Mouse (Mus musculus): ENCODE results near the gene Olfr1416.
A peak's percentile ranks its signal among the peaks of the same experiment; 100 is the strongest.
"Not testable (repeated sequence)": the region's sequence is repeated elsewhere in the genome, so short reads cannot be mapped to it uniquely, and the experiment has no call there.

Olfr1416 gene

GRCm38 (mm10) chr1:92485013-92485412, at the start of gene Olfr1416:
Olfr1416 (minus strand) TSS chr1:92485113.
- DNase-seq (ENCODE audit: low spot score in 2 of 2): no peak

- peak in 1 of 2 experiments; percentile 3 for DNase-seq (ENCODE audit: low spot score in 2 of 2)
Measured at GRCm38 (mm10) chr1:92523764-92524163, 38.9 kb upstream of the Olfr1416 start.

- DNase-seq (ENCODE audit: low spot score in 2 of 2): peak; percentile 31 to 39
Measured at GRCm38 (mm10) chr1:92521376-92521775, 36.5 kb upstream of the Olfr1416 start.

- peak; percentile 44 to 80 for DNase-seq (ENCODE audit: low spot score in 2 of 2)
Measured at GRCm38 (mm10) chr1:92519046-92519445, 34.1 kb upstream of the Olfr1416 start.

- no peak for DNase-seq (ENCODE audit: low spot score in 2 of 2)
Measured at GRCm38 (mm10) chr1:92518561-92518960, 33.6 kb upstream of the Olfr1416 start, which contains the start of gene Olfr1414. Olfr1414 (minus strand) TSS chr1:92518661.

GRCm38 (mm10) chr1:92515390-92515789, 30.5 kb upstream of the Olfr1416 start:
- DNase-seq (ENCODE audit: low spot score in 2 of 2): no peak

GRCm38 (mm10) chr1:92511646-92512045, 26.7 kb upstream of the Olfr1416 start:
- not testable (repeated sequence) for DNase-seq (ENCODE audit: low spot score in 2 of 2)

GRCm38 (mm10) chr1:92496001-92496400, 11.1 kb upstream of the Olfr1416 start, which contains the start of gene Olfr1415:
Olfr1415 (minus strand) TSS chr1:92496101.
- no peak for DNase-seq (ENCODE audit: low spot score in 2 of 2)

- DNase-seq (ENCODE audit: low spot score in 2 of 2): no peak
Measured at GRCm38 (mm10) chr1:92474066-92474578, 10.8 kb downstream of the Olfr1416 start.

- peak; percentile 93 to 94 for DNase-seq (ENCODE audit: low spot score in 2 of 2)
Measured at GRCm38 (mm10) chr1:92473165-92474041, 11.5 kb downstream of the Olfr1416 start, which contains the start of gene Ndufa10. Ndufa10 (minus strand) TSS chr1:92473860.

- no peak for DNase-seq (ENCODE audit: low spot score in 2 of 2)
Measured at GRCm38 (mm10) chr1:92468891-92469290, 16.0 kb downstream of the Olfr1416 start.

GRCm38 (mm10) chr1:92458416-92458815, 26.5 kb downstream of the Olfr1416 start:
- DNase-seq (ENCODE audit: low spot score in 2 of 2): no peak

GRCm38 (mm10) chr1:92457758-92458157, 27.2 kb downstream of the Olfr1416 start:
- no peak for DNase-seq (ENCODE audit: low spot score in 2 of 2)

GRCm38 (mm10) chr1:92453751-92454445, 31.0 kb downstream of the Olfr1416 start:
- no peak for DNase-seq (ENCODE audit: low spot score in 2 of 2)

GRCm38 (mm10) chr1:92448293-92448692, 36.6 kb downstream of the Olfr1416 start:
- DNase-seq (ENCODE audit: low spot score in 2 of 2): no peak

- DNase-seq (ENCODE audit: low spot score in 2 of 2): no peak
Measured at GRCm38 (mm10) chr1:92441453-92442063, 43.4 kb downstream of the Olfr1416 start.

- DNase-seq (ENCODE audit: low spot score in 2 of 2): no peak
Measured at GRCm38 (mm10) chr1:92440066-92440750, 44.7 kb downstream of the Olfr1416 start.

- DNase-seq (ENCODE audit: low spot score in 2 of 2): peak; percentile 60 to 72
Measured at GRCm38 (mm10) chr1:92437678-92438271, 47.1 kb downstream of the Olfr1416 start.

- DNase-seq (ENCODE audit: low spot score in 2 of 2): no peak
Measured at GRCm38 (mm10) chr1:92436831-92437321, 48.0 kb downstream of the Olfr1416 start.

GRCm38 (mm10) chr1:92434986-92435385, 49.9 kb downstream of the Olfr1416 start:
- no peak for DNase-seq (ENCODE audit: low spot score in 2 of 2)

GRCm38 (mm10) chr1:92432791-92433190, 52.1 kb downstream of the Olfr1416 start:
- DNase-seq (ENCODE audit: low spot score in 2 of 2): no peak
